Comparison of ENCODE assay signal across 8 mouse cellular contexts in genomic region chr15:12117242-12118092, GRCm38 (mm10). TPM values are rescaled to one million over a fixed set of nuclear protein-coding genes. Genes with fewer than 3 reads are reported as not detected.
DNase-seq lines count a peak whose midpoint lies in the region; ATAC-seq and TF ChIP-seq lines count a peak whose summit lies in the region.

Zfr (plus strand) TSS chr15:12117831.

- peak; percentile 93 for DNase-seq in gastrocnemius, postnatal 10 days
- DNase-seq in induced T-regulatory cell, adult 2 months (ENCODE audit: low read depth) = peak; percentile 96
- peak; percentile 83 to 92 for DNase-seq in left cerebral cortex, adult 9 months (ENCODE audit: low spot score in 2 of 2)
- peak; percentile 91 for DNase-seq in right cerebral cortex, postnatal 14 days
- DNase-seq in urinary bladder, postnatal 36 days (ENCODE audit: low spot score in 2 of 2) = peak; percentile 88 to 90

- peak within 1 kb of the TSS; percentile 81 for H3K4me3 ChIP-seq in cortical plate, adult 2 months (ENCODE audit: insufficient read depth, low read length)

- TF ChIP-seq POLR2A in cortical plate, adult 2 months (IDR thresholded peaks at IDR 0.05; ENCODE audit: extremely low read depth, insufficient read depth, low read length) = peak; percentile 81

- TF ChIP-seq CTCF in cortical plate, adult 2 months (IDR thresholded peaks at IDR 0.05; ENCODE audit: extremely low read depth, insufficient read depth, low read length) = no peak

- peak within 1 kb of the TSS; percentile 98 for H3K27ac ChIP-seq in cortical plate, adult 2 months (ENCODE audit: insufficient read depth, low read length)

- ATAC-seq in activated CD4-positive, CD25-positive, alpha-beta regulatory T cell, adult 4 months = peak; percentile 68
- ATAC-seq in megakaryocyte progenitor cell, adult 5-6 weeks (replicated peaks; ENCODE audit: poor library complexity) = peak; percentile 77

- peaks cover 6% of the 10 kb centered on the region; the same call in 1 of the 2 replicates for H3K4me1 ChIP-seq in cortical plate, adult 2 months (ENCODE audit: control insufficient read depth, insufficient read depth, low read length)

RNA-seq across cellular contexts. Expression of gene Zfr, which starts in this region (rescaled TPM):
- 100 to 1,000 TPM; 168 to 169 TPM for polyA plus RNA-seq in activated CD4-positive, CD25-positive, alpha-beta regulatory T cell, adult 4 months (2017; shearing (Covaris generic))
- 147 and 149 TPM in 2 replicates for polyA plus RNA-seq in cortical plate, adult 2 months (2012; rRNA removed)
- 10 to 100 TPM; 72.3 to 89.0 TPM for total RNA-seq in gastrocnemius, postnatal 10 days (2021)
- total RNA-seq in megakaryocyte progenitor cell, adult 5-6 weeks (2015) = 141 and 147 TPM in 2 replicates
- total RNA-seq in megakaryocyte progenitor cell, adult 5-6 weeks (2017) = 49.0 and 63.7 TPM in 2 replicates

Comparison
In these comparisons a context has a peak if more than half of its experiments do, and no peak if none do; other contexts are left out.
1. Peak in every context shown above with its lines: DNase-seq, ATAC-seq, H3K4me3 ChIP-seq and H3K27ac ChIP-seq.